Mouse (Mus musculus) myocyte (in vitro differentiated cells): Measurements from ENCODE around the gene Islr2.

Experiments
- POLR2A ChIP-seq: IDR thresholded peaks from one replicate; pipeline ENCODE4 v1.6.1; 2011; ENCODE audit warnings: low read depth, mild to moderate bottlenecking, control low read depth, moderate library complexity; ENCODE audit not compliant: insufficient read length
- TCF3 ChIP-seq: IDR thresholded peaks from one replicate; pipeline ENCODE4 v1.6.1; 2011; ENCODE audit warnings: low read depth, control low read depth; ENCODE audit not compliant: insufficient read length

DNA sequence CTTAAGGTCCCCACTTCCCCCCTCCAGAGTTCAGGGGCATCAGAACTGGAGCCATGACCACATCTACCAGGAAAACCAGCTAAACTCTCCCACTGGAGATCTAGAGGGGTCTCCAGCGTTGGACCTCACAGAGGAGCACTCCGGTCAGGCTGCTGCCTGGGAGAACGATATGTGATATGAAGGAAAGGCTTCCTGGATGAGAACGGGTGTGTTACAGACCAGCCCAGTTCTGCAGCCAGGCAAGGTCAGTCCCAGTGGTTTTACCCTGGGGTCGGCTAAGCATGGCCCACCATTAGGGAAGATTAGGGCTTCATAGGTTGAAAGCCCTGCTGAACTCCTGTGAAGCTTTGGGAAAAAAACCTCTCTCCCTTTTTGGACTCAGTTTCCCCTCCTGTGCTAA is 9.3 kb upstream of the Islr2 start:
- TF ChIP-seq POLR2A (no peak), TCF3 (no peak)
